Mouse (Mus musculus) liver, embryonic 11.5 days (tissue): ENCODE data around the gene Bend7. TPM values are rescaled to one million over a fixed set of nuclear protein-coding genes. Genes with fewer than 3 reads are reported as not detected.

ENCODE experiments used
- ATAC-seq: fragments of 200-750 bp; cut with Nextera tagmentation; replicated peaks from 2 replicates; pipeline ENCODE4 v1.8.0; 2017; ENCODE audit warnings: moderate number of reproducible peaks, mild to moderate bottlenecking, moderate TSS enrichment, moderate library complexity; ENCODE audit not compliant: low FRiP score
- DNase-seq: peaks from one replicate; pipeline ENCODE4 v3.0.0-alpha.2; 2017; ENCODE audit warnings: low spot score
- H3K27ac ChIP-seq: fragments of 300-500 bp; sonication (generic); 2 replicates; pipeline ENCODE4 v1.5.1; 2014; ENCODE audit warnings: mild to moderate bottlenecking, low read depth, low read length, control low read depth
- H3K27me3 ChIP-seq: fragments of 300-500 bp; sonication (generic); replicated peaks from 2 replicates; pipeline ENCODE4 v1.6.1; 2014; ENCODE audit warnings: low read length, mixed read lengths; ENCODE audit not compliant: control insufficient read depth, insufficient read depth
- H3K36me3 ChIP-seq: fragments of 300-500 bp; sonication (generic); 2 replicates; pipeline ENCODE4 v1.6.1; 2014; ENCODE audit warnings: mild to moderate bottlenecking, low read length, moderate library complexity, mixed read lengths; ENCODE audit not compliant: control insufficient read depth, insufficient read depth
- H3K4me1 ChIP-seq: fragments of 300-500 bp; sonication (generic); replicated peaks from 2 replicates; pipeline ENCODE4 v1.6.1; 2014; ENCODE audit warnings: low read length, mixed read lengths; ENCODE audit not compliant: control insufficient read depth, insufficient read depth
- H3K4me2 ChIP-seq: fragments of 300-500 bp; sonication (generic); 2 replicates; pipeline ENCODE4 v1.6.1; 2014; ENCODE audit warnings: mild to moderate bottlenecking, control low read depth, moderate library complexity
- H3K4me3 ChIP-seq: fragments of 300-500 bp; sonication (generic); 2 replicates; pipeline ENCODE4 v1.5.1; 2014; ENCODE audit warnings: low read depth, low read length, control low read depth
- H3K9ac ChIP-seq: fragments of 300-500 bp; sonication (generic); 2 replicates; pipeline ENCODE4 v1.6.1; 2014; ENCODE audit warnings: low read depth, low read length, control low read depth
- H3K9me3 ChIP-seq: fragments of 300-500 bp; sonication (generic); 2 replicates; pipeline ENCODE4 v1.6.1; 2016; ENCODE audit warnings: low read length, inconsistent platforms, mixed read lengths; ENCODE audit not compliant: control insufficient read depth
- WGBS: fragments of 180-500 bp; shearing (Covaris S2); extraction: QIAGEN DNeasy Blood & Tissue Kit; methylation state at CpG from one replicate; pipeline ENCODE4 v1.1.7; 2014; 5-methylcytosine and 5-hydroxymethylcytosine counted together
- polyA plus RNA-seq: library from polyadenylated mRNA; unstranded; fragments of >200 nt; fragmentation: Nextera tagmentation; extraction: Ambion mirVana; gene quantifications from 2 replicates; pipeline ENCODE4 v1.2.1, GENCODE M21; 2014

Gene Bend7
- polyA plus RNA-seq, 1 experiment from 2014 or later: 2.4 TPM

DNA sequence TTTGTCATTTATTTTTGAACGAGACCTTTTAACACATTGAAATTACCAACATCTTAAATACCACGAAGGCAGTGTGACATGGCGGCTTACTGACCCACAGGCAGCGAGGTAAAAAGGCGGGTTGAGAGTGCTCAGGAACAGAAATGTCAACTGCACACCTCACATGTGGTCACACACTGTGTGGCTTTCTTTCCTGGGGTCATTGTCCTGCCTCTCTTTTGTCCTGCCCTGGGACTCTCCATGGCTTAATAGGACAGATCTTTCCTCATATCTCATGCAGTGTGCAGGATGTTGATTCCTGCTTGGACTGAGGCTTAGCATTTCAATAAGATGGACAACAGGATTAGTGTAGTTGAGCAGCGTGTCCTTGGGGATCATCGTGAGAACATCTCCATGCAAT, 69.6 kb downstream of the Bend7 start:
- Histone ChIP-seq H3K36me3 (no peaks in the 10 kb centered on the region), H3K4me3 (no peak overlapping the region), H3K4me2 (no peak overlapping the region), H3K4me1 (no peaks in the 10 kb centered on the region), H3K9me3 (no peaks in the 10 kb centered on the region), H3K27ac (no peak overlapping the region), H3K27me3 (no peaks in the 10 kb centered on the region), H3K9ac (no peak overlapping the region)
- WGBS: 82% methylated on average over 7 of the region's 7 CpGs
- no peak for DNase-seq
- ATAC-seq: no peak

DNA sequence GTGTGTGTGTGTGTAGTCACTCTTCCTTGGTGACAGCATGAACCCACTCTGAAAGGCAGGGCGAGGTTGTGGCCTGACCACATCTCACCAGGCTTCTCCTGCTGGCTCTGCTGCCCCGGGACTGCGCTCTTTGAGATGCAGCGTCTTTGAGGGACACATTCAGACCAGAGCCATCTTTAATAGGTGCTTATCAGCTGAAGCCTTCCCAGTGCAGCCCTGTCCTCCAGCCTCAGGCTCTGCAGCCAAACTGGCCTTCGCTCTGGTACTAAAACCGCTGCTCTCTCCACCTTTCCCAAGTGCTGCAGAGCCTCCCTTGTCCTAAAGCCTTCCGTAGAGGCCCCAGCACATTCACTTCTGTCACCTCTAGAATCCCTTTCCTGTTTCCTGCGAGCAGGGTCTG, 74.0 kb downstream of the Bend7 start:
- no peaks in the 10 kb centered on the region for H3K4me1 ChIP-seq

DNA sequence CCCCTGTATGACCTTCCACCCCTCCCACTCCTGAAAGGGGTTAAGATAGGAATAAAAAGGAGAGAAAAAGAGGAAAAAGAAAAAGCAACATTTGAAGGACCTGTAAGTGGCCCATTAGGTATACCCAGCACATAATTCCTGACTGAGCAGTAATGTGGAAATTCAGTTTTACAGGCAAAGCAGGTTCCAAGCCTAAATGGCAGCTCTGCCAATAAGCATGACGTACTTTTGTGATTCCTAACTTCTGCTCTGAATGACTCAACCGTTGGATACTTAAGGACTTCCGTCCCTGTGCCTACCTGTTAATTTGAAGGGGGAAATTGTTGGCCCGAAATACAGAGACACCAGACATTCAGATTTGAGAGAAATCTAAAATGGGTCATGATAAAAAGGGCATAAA, 74.9 kb downstream of the Bend7 start:
- no peaks in the 10 kb centered on the region for H3K27me3 ChIP-seq
- H3K4me3 ChIP-seq: no peak overlapping the region
- ATAC-seq: no peak
- DNase-seq: no peak
- no peaks in the 10 kb centered on the region for H3K9me3 ChIP-seq
- no peak overlapping the region for H3K4me2 ChIP-seq
- 87% methylated on average over 4 of the region's 4 CpGs for WGBS
- H3K36me3 ChIP-seq: no peaks in the 10 kb centered on the region
- H3K9ac ChIP-seq: no peak overlapping the region
- no peak overlapping the region for H3K27ac ChIP-seq
- H3K4me1 ChIP-seq: no peaks in the 10 kb centered on the region

More for the DNA sequence above, 74.0 kb downstream of the Bend7 start:
- H3K9me3 ChIP-seq: no peaks in the 10 kb centered on the region
- no peaks in the 10 kb centered on the region for H3K27me3 ChIP-seq
- DNase-seq (no peak), ATAC-seq (no peak)
- no peak overlapping the region for H3K27ac ChIP-seq
- WGBS: 72% methylated on average over 8 of the region's 8 CpGs
- no peak overlapping the region for H3K4me2 ChIP-seq
- H3K36me3 ChIP-seq: no peaks in the 10 kb centered on the region
- no peak overlapping the region for H3K9ac ChIP-seq
- H3K4me3 ChIP-seq: no peak overlapping the region

GRCm38 (mm10) chr2:4802395-4803176, 85.0 kb downstream of the Bend7 start:
- Histone ChIP-seq H3K9me3 (no peaks in the 10 kb centered on the region), H3K4me2 (no peak overlapping the region), H3K4me1 (no peaks in the 10 kb centered on the region), H3K27ac (no peak overlapping the region), H3K36me3 (no peaks in the 10 kb centered on the region), H3K27me3 (0 out of 2 replicates have a peak, but pooled peaks cover 3% of the 10 kb centered on the region), H3K4me3 (no peak overlapping the region), H3K9ac (no peak overlapping the region)
- DNase-seq (no peak), ATAC-seq (no peak)
- WGBS: 50% methylated on average over 18 of the region's 18 CpGs

- Histone ChIP-seq H3K27ac (no peak overlapping the region), H3K9ac (no peak overlapping the region), H3K4me3 (no peak overlapping the region), H3K27me3 (peaks cover 5% of the 10 kb centered on the region; the same call in 1 of the 2 replicates), H3K4me2 (no peak overlapping the region), H3K36me3 (no peaks in the 10 kb centered on the region), H3K4me1 (no peaks in the 10 kb centered on the region), H3K9me3 (no peaks in the 10 kb centered on the region)
- 42% methylated on average over 5 of the region's 5 CpGs for WGBS
- DNase-seq: no peak
- no peak for ATAC-seq
Measured at GRCm38 (mm10) chr2:4816308-4816707, 98.7 kb downstream of the Bend7 start.

- Histone ChIP-seq H3K4me1 (no peaks in the 10 kb centered on the region), H3K4me2 (no peak overlapping the region), H3K27me3 (peaks cover 5% of the 10 kb centered on the region; the same call in 1 of the 2 replicates), H3K9me3 (no peaks in the 10 kb centered on the region), H3K27ac (no peak overlapping the region), H3K4me3 (no peak overlapping the region), H3K36me3 (no peaks in the 10 kb centered on the region), H3K9ac (no peak overlapping the region)
- 8% methylated on average over 10 of the region's 10 CpGs for WGBS
- ATAC-seq: no peak
- no peak for DNase-seq
Measured at GRCm38 (mm10) chr2:4817678-4818077, 100.0 kb downstream of the Bend7 start.

DNA sequence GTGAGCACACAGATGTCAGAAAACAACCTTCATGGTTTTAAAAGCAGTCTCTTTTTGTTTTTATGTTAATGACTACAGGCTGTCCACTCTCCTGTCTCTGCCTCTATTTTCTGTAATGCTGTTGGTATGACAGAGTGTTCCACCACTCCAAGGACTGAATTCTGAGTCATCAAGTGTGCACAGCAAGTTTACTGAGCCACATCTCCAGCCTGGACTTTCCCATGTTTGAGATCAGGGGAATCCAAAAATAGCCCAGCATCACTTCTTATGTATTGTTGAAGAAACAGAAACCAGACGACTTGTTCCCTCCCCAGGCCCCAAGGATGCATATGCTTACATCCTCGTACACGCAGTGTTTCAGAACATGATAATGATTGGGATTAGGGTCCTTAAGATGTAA, 102.6 kb downstream of the Bend7 start:
- no peaks in the 10 kb centered on the region for H3K36me3 ChIP-seq
- peaks cover 5% of the 10 kb centered on the region; the same call in 1 of the 2 replicates for H3K27me3 ChIP-seq
- DNase-seq (no peak), ATAC-seq (no peak)
- H3K4me2 ChIP-seq: no peak overlapping the region
- H3K4me3 ChIP-seq: no peak overlapping the region
- 80% methylated on average over 3 of the region's 3 CpGs for WGBS
- H3K9ac ChIP-seq: no peak overlapping the region
- no peak overlapping the region for H3K27ac ChIP-seq
- H3K9me3 ChIP-seq: no peaks in the 10 kb centered on the region
- no peaks in the 10 kb centered on the region for H3K4me1 ChIP-seq

GRCm38 (mm10) chr2:4824067-4824466, 106.4 kb downstream of the Bend7 start:
- H3K4me2 ChIP-seq: no peak overlapping the region
- DNase-seq (no peak), ATAC-seq (no peak)
- 55% methylated on average over 9 of the region's 9 CpGs for WGBS
- no peaks in the 10 kb centered on the region for H3K4me1 ChIP-seq
- no peaks in the 10 kb centered on the region for H3K9me3 ChIP-seq
- H3K36me3 ChIP-seq: no peaks in the 10 kb centered on the region
- no peaks in the 10 kb centered on the region for H3K27me3 ChIP-seq
- no peak overlapping the region for H3K9ac ChIP-seq
- H3K4me3 ChIP-seq: no peak overlapping the region
- no peak overlapping the region for H3K27ac ChIP-seq

DNA sequence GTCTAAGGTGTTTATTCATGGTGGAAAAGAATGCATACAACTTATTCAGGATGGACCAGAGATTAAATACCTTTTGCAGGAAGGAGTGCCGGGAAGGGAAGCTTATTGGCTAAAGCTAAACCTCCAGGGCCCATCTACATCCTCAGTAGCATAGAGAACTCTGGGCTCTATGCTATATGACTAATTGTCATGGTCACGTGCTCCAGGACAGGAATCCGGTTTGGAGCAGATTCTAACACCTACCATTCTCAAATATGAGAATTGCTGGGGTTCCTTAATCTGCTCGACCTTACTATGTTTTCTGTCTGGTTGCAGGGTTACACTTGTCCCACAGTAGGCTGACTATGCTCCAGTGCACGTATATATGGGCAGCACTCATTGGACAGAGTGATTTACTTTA, 110.4 kb downstream of the Bend7 start:
- no peak overlapping the region for H3K4me3 ChIP-seq
- 69% methylated on average over 5 of the region's 5 CpGs for WGBS
- no peaks in the 10 kb centered on the region for H3K36me3 ChIP-seq
- ATAC-seq (no peak), DNase-seq (no peak)
- no peak overlapping the region for H3K9ac ChIP-seq
- no peaks in the 10 kb centered on the region for H3K9me3 ChIP-seq
- no peaks in the 10 kb centered on the region for H3K27me3 ChIP-seq
- H3K4me2 ChIP-seq: no peak overlapping the region
- no peaks in the 10 kb centered on the region; the same call in 1 of the 2 replicates for H3K4me1 ChIP-seq
- no peak overlapping the region for H3K27ac ChIP-seq
